Mouse (Mus musculus): ENCODE measurements around the gene Olfr561. TPM values are rescaled to one million over a fixed set of nuclear protein-coding genes. Genes with fewer than 3 reads are reported as not detected.

The Olfr561 gene
- total and polyA plus RNA-seq, 2 experiments from 2014 or later = not detected

DNA sequence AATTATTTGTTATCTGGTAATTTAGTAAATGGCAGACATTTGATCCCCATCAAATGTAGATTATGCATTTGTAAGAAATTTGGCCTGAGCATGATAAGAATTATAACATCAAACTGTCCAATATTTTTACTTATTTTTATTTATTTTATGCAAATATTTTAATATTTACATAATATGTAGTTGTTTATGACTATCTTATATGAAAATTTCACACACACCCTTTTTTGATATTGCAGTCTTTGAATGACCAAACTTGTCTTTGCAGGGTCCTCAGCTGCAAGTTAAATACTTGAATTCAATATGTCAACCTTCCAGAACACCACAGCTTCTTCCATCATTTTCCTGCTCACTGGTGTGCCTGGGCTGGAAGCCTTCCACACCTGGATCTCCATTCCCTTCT, 32.2 kb downstream of the Olfr561 start, which contains the start of gene Olfr564:
TSS of gene Olfr564 (plus strand) at position 301 of the 400 bp plus-strand sequence.
- no peak for DNase-seq (ENCODE audit: low spot score)

More for the DNA sequence above, 32.2 kb downstream of the Olfr561 start, which contains the start of gene Olfr564:
- Histone ChIP-seq H3K4me2 (ENCODE audit: low read depth, low read length, poor library complexity, severe bottlenecking) (no peak within 1 kb of the TSS), H3K9ac (replicated peaks; ENCODE audit: low read length, poor library complexity, severe bottlenecking) (no peak within 1 kb of the TSS), H3K36me3 (ENCODE audit: insufficient read depth, low read length) (no peaks in the 10 kb centered on the region), H3K4me1 (ENCODE audit: insufficient read depth, low read length) (no peaks in the 10 kb centered on the region), H3K27me3 (ENCODE audit: insufficient read depth, low read length) (no peaks in the 10 kb centered on the region), H3K9me3 (ENCODE audit: low read length) (no peaks in the 10 kb centered on the region), H3K4me3 (ENCODE audit: low read depth, low read length) (no peak within 1 kb of the TSS), H3K27ac (ENCODE audit: low read depth, low read length) (no peak within 1 kb of the TSS)
- TF ChIP-seq CTCF (IDR thresholded peaks at IDR 0.05) = no peak
- no peak for ATAC-seq (ENCODE audit: low FRiP score)

Other genes starting within 250 kb of the Olfr561 start
Only the 30 nearest of the 31 such genes appear.
- not detected in 2 replicates for gene Olfr548-ps1, start 230.3 kb upstream of the Olfr561 start, total RNA-seq (2014; rRNA removed)
- not detected in 2 replicates for gene Olfr548-ps1, start 230.3 kb upstream of the Olfr561 start, polyA plus RNA-seq (2015; fragmentation: Nextera tagmentation; extraction: Ambion mirVana)
- not detected in 2 replicates for gene Olfr549, start 221.4 kb upstream of the Olfr561 start, total RNA-seq (2014; rRNA removed)
- gene Olfr549, start 221.4 kb upstream of the Olfr561 start, polyA plus RNA-seq (2015; fragmentation: Nextera tagmentation; extraction: Ambion mirVana) = not detected in 2 replicates
- gene Trim21, start 205.7 kb upstream of the Olfr561 start, total RNA-seq (2014; rRNA removed) = 2.1 and 3.8 TPM in 2 replicates
- gene Trim21, start 205.7 kb upstream of the Olfr561 start, polyA plus RNA-seq (2015; fragmentation: Nextera tagmentation; extraction: Ambion mirVana) = 0.27 and 0.42 TPM in 2 replicates
- not detected in 2 replicates for gene Olfr550, start 199.8 kb upstream of the Olfr561 start, total RNA-seq (2014; rRNA removed)
- not detected in 2 replicates for gene Olfr550, start 199.8 kb upstream of the Olfr561 start, polyA plus RNA-seq (2015; fragmentation: Nextera tagmentation; extraction: Ambion mirVana)
- gene Olfr551, start 179.3 kb upstream of the Olfr561 start, total RNA-seq (2014; rRNA removed) = not detected in 2 replicates
- gene Olfr551, start 179.3 kb upstream of the Olfr561 start, polyA plus RNA-seq (2015; fragmentation: Nextera tagmentation; extraction: Ambion mirVana) = not detected in 2 replicates
- gene Olfr552, start 173.5 kb upstream of the Olfr561 start, total RNA-seq (2014; rRNA removed) = not detected in 2 replicates
- gene Olfr552, start 173.5 kb upstream of the Olfr561 start, polyA plus RNA-seq (2015; fragmentation: Nextera tagmentation; extraction: Ambion mirVana) = not detected in 2 replicates
- gene Olfr553, start 153.0 kb upstream of the Olfr561 start, total RNA-seq (2014; rRNA removed) = not detected in 2 replicates
- gene Olfr553, start 153.0 kb upstream of the Olfr561 start, polyA plus RNA-seq (2015; fragmentation: Nextera tagmentation; extraction: Ambion mirVana) = not detected in 2 replicates
- gene Olfr554, start 132.8 kb upstream of the Olfr561 start, total RNA-seq (2014; rRNA removed) = not detected in 2 replicates
- gene Olfr554, start 132.8 kb upstream of the Olfr561 start, polyA plus RNA-seq (2015; fragmentation: Nextera tagmentation; extraction: Ambion mirVana) = not detected in 2 replicates
- not detected in 2 replicates for gene Olfr555, start 112.4 kb upstream of the Olfr561 start, total RNA-seq (2014; rRNA removed)
- not detected in 2 replicates for gene Olfr555, start 112.4 kb upstream of the Olfr561 start, polyA plus RNA-seq (2015; fragmentation: Nextera tagmentation; extraction: Ambion mirVana)
- gene Olfr556, start 106.3 kb upstream of the Olfr561 start, total RNA-seq (2014; rRNA removed) = not detected in 2 replicates
- not detected in 2 replicates for gene Olfr556, start 106.3 kb upstream of the Olfr561 start, polyA plus RNA-seq (2015; fragmentation: Nextera tagmentation; extraction: Ambion mirVana)
- gene Trim68, start 83.9 kb upstream of the Olfr561 start, total RNA-seq (2014; rRNA removed) = 6.9 and 7.1 TPM in 2 replicates
- 4.9 and 5.7 TPM in 2 replicates for gene Trim68, start 83.9 kb upstream of the Olfr561 start, polyA plus RNA-seq (2015; fragmentation: Nextera tagmentation; extraction: Ambion mirVana)
- not detected in 2 replicates for gene Olfr557, start 75.3 kb upstream of the Olfr561 start, total RNA-seq (2014; rRNA removed)
- not detected in 2 replicates for gene Olfr557, start 75.3 kb upstream of the Olfr561 start, polyA plus RNA-seq (2015; fragmentation: Nextera tagmentation; extraction: Ambion mirVana)
- 0.05 and 0.16 TPM in 2 replicates for gene Olfr558, start 69.0 kb upstream of the Olfr561 start, total RNA-seq (2014; rRNA removed)
- gene Olfr558, start 69.0 kb upstream of the Olfr561 start, polyA plus RNA-seq (2015; fragmentation: Nextera tagmentation; extraction: Ambion mirVana) = not detected in 2 replicates
- gene Olfr33, start 52.2 kb upstream of the Olfr561 start, total RNA-seq (2014; rRNA removed) = not detected in 2 replicates
- gene Olfr33, start 52.2 kb upstream of the Olfr561 start, polyA plus RNA-seq (2015; fragmentation: Nextera tagmentation; extraction: Ambion mirVana) = not detected in 2 replicates
- gene Olfr559, start 43.7 kb upstream of the Olfr561 start, total RNA-seq (2014; rRNA removed) = not detected in 2 replicates
- gene Olfr559, start 43.7 kb upstream of the Olfr561 start, polyA plus RNA-seq (2015; fragmentation: Nextera tagmentation; extraction: Ambion mirVana) = not detected in 2 replicates
- gene Olfr560, start 11.9 kb upstream of the Olfr561 start, total RNA-seq (2014; rRNA removed) = not detected in 2 replicates
- gene Olfr560, start 11.9 kb upstream of the Olfr561 start, polyA plus RNA-seq (2015; fragmentation: Nextera tagmentation; extraction: Ambion mirVana) = not detected in 2 replicates
- gene Olfr78, start 11.8 kb upstream of the Olfr561 start, total RNA-seq (2014; rRNA removed) = not detected in 2 replicates
- 0.09 and 0.10 TPM in 2 replicates for gene Olfr78, start 11.8 kb upstream of the Olfr561 start, polyA plus RNA-seq (2015; fragmentation: Nextera tagmentation; extraction: Ambion mirVana)
- not detected in 2 replicates for gene Olfr564, start 32.3 kb downstream of the Olfr561 start, total RNA-seq (2014; rRNA removed)
- gene Olfr564, start 32.3 kb downstream of the Olfr561 start, polyA plus RNA-seq (2015; fragmentation: Nextera tagmentation; extraction: Ambion mirVana) = not detected in 2 replicates
- gene Olfr566, start 87.5 kb downstream of the Olfr561 start, total RNA-seq (2014; rRNA removed) = not detected in 2 replicates
- gene Olfr566, start 87.5 kb downstream of the Olfr561 start, polyA plus RNA-seq (2015; fragmentation: Nextera tagmentation; extraction: Ambion mirVana) = not detected in 2 replicates
- not detected in 2 replicates for gene Olfr568, start 105.9 kb downstream of the Olfr561 start, total RNA-seq (2014; rRNA removed)
- not detected in 2 replicates for gene Olfr568, start 105.9 kb downstream of the Olfr561 start, polyA plus RNA-seq (2015; fragmentation: Nextera tagmentation; extraction: Ambion mirVana)
- not detected in 2 replicates for gene Olfr569, start 119.7 kb downstream of the Olfr561 start, total RNA-seq (2014; rRNA removed)
- not detected in 2 replicates for gene Olfr569, start 119.7 kb downstream of the Olfr561 start, polyA plus RNA-seq (2015; fragmentation: Nextera tagmentation; extraction: Ambion mirVana)
- gene Olfr570, start 123.4 kb downstream of the Olfr561 start, total RNA-seq (2014; rRNA removed) = not detected in 2 replicates
- not detected in 2 replicates for gene Olfr570, start 123.4 kb downstream of the Olfr561 start, polyA plus RNA-seq (2015; fragmentation: Nextera tagmentation; extraction: Ambion mirVana)
- not detected in 2 replicates for gene Olfr571, start 146.3 kb downstream of the Olfr561 start, total RNA-seq (2014; rRNA removed)
- not detected in 2 replicates for gene Olfr571, start 146.3 kb downstream of the Olfr561 start, polyA plus RNA-seq (2015; fragmentation: Nextera tagmentation; extraction: Ambion mirVana)
- gene Olfr572, start 153.2 kb downstream of the Olfr561 start, total RNA-seq (2014; rRNA removed) = not detected in 2 replicates
- gene Olfr572, start 153.2 kb downstream of the Olfr561 start, polyA plus RNA-seq (2015; fragmentation: Nextera tagmentation; extraction: Ambion mirVana) = not detected in 2 replicates
- not detected in 2 replicates for gene Olfr573-ps1, start 171.4 kb downstream of the Olfr561 start, total RNA-seq (2014; rRNA removed)
- gene Olfr573-ps1, start 171.4 kb downstream of the Olfr561 start, polyA plus RNA-seq (2015; fragmentation: Nextera tagmentation; extraction: Ambion mirVana) = not detected in 2 replicates
- gene Olfr574, start 177.2 kb downstream of the Olfr561 start, total RNA-seq (2014; rRNA removed) = not detected in 2 replicates
- gene Olfr574, start 177.2 kb downstream of the Olfr561 start, polyA plus RNA-seq (2015; fragmentation: Nextera tagmentation; extraction: Ambion mirVana) = not detected in 2 replicates
- not detected in 2 replicates for gene Olfr575, start 187.6 kb downstream of the Olfr561 start, total RNA-seq (2014; rRNA removed)
- gene Olfr575, start 187.6 kb downstream of the Olfr561 start, polyA plus RNA-seq (2015; fragmentation: Nextera tagmentation; extraction: Ambion mirVana) = not detected in 2 replicates
- not detected in 2 replicates for gene Olfr576, start 191.4 kb downstream of the Olfr561 start, total RNA-seq (2014; rRNA removed)
- gene Olfr576, start 191.4 kb downstream of the Olfr561 start, polyA plus RNA-seq (2015; fragmentation: Nextera tagmentation; extraction: Ambion mirVana) = not detected in 2 replicates
- not detected in 2 replicates for gene Olfr577, start 204.7 kb downstream of the Olfr561 start, total RNA-seq (2014; rRNA removed)
- gene Olfr577, start 204.7 kb downstream of the Olfr561 start, polyA plus RNA-seq (2015; fragmentation: Nextera tagmentation; extraction: Ambion mirVana) = not detected in 2 replicates
- not detected in 2 replicates for gene Olfr578, start 218.1 kb downstream of the Olfr561 start, total RNA-seq (2014; rRNA removed)
- gene Olfr578, start 218.1 kb downstream of the Olfr561 start, polyA plus RNA-seq (2015; fragmentation: Nextera tagmentation; extraction: Ambion mirVana) = not detected in 2 replicates

Measured in midbrain, postnatal 0 days (tissue).